Mouse (Mus musculus) heart, embryonic 16.5 days (tissue): ENCODE data around the gene Tprg. TPM values are rescaled to one million over a fixed set of nuclear protein-coding genes. Genes with fewer than 3 reads are reported as not detected.

Experiments
- ATAC-seq: fragments of 200-750 bp; cut with Nextera tagmentation; replicated peaks from 2 replicates; pipeline ENCODE4 v1.8.0; 2017; ENCODE audit warnings: moderate number of reproducible peaks; ENCODE audit not compliant: insufficient read depth, low FRiP score; ENCODE audit errors: extremely low read depth
- H3K27ac ChIP-seq: fragments of 300-500 bp; sonication (generic); 2 replicates; pipeline ENCODE4 v1.5.1; 2014; ENCODE audit warnings: mild to moderate bottlenecking, low read length, control low read depth, moderate library complexity
- H3K27me3 ChIP-seq: fragments of 300-500 bp; sonication (generic); 2 replicates; pipeline ENCODE4 v1.6.1; 2014; ENCODE audit warnings: low read length, mixed read lengths; ENCODE audit not compliant: control insufficient read depth, insufficient read depth
- H3K36me3 ChIP-seq: fragments of 300-500 bp; sonication (generic); 2 replicates; pipeline ENCODE4 v1.6.1; 2014; ENCODE audit not compliant: control insufficient read depth, insufficient read depth
- H3K4me1 ChIP-seq: fragments of 300-500 bp; sonication (generic); 2 replicates; pipeline ENCODE4 v1.6.1; 2014; ENCODE audit warnings: low read length, mixed read lengths; ENCODE audit not compliant: control insufficient read depth, insufficient read depth
- H3K4me2 ChIP-seq: fragments of 300-500 bp; sonication (generic); 2 replicates; pipeline ENCODE4 v1.6.1; 2014; ENCODE audit warnings: low read depth, mild to moderate bottlenecking, control low read depth, low read length
- H3K4me3 ChIP-seq: fragments of 300-500 bp; sonication (generic); 2 replicates; pipeline ENCODE4 v1.5.1; 2014; ENCODE audit warnings: mild to moderate bottlenecking, control low read depth, low read length
- H3K9ac ChIP-seq: fragments of 300-500 bp; sonication (generic); 2 replicates; pipeline ENCODE4 v1.6.1; 2014; ENCODE audit warnings: low read length, control low read depth
- H3K9me3 ChIP-seq: fragments of 300-500 bp; sonication (generic); replicated peaks from 2 replicates; pipeline ENCODE4 v1.6.1; 2016; ENCODE audit warnings: low read length; ENCODE audit not compliant: control insufficient read depth
- WGBS: fragments of 180-500 bp; shearing (Covaris S2); extraction: QIAGEN DNeasy Blood & Tissue Kit; methylation state at CpG from one replicate; pipeline ENCODE4 v1.1.7; 2014; 5-methylcytosine and 5-hydroxymethylcytosine counted together
- polyA plus RNA-seq: library from polyadenylated mRNA; unstranded; fragments of >200 nt; fragmentation: Nextera tagmentation; extraction: Ambion mirVana; gene quantifications from 2 replicates; pipeline ENCODE4 v1.2.1, GENCODE M21; 2015

Gene Tprg
- 0.17 TPM in 1 of 2 replicates, not detected in the other for polyA plus RNA-seq

- no peak within 1 kb of the TSS for H3K4me2 ChIP-seq
- no peaks in the 10 kb centered on the region for H3K36me3 ChIP-seq
- no peaks in the 10 kb centered on the region for H3K9me3 ChIP-seq
- peaks cover 4% of the 10 kb centered on the region; the same call in 1 of the 2 replicates for H3K4me1 ChIP-seq
- ATAC-seq: no peak
- no peak within 1 kb of the TSS for H3K4me3 ChIP-seq
- no peak within 1 kb of the TSS for H3K27ac ChIP-seq
- WGBS: 91% methylated on average over 5 of the region's 5 CpGs
- no peak within 1 kb of the TSS for H3K9ac ChIP-seq
- H3K27me3 ChIP-seq: no peaks in the 10 kb centered on the region
Observed at GRCm38 (mm10) chr16:25286517-25286916, at the start of gene Tprg. Gene Tprg, plus strand, starts transcription at chr16:25286817.

- H3K4me3 ChIP-seq: no peak overlapping the region
- H3K36me3 ChIP-seq: no peaks in the 10 kb centered on the region
- no peak overlapping the region for H3K9ac ChIP-seq
- H3K27ac ChIP-seq: no peak overlapping the region
- WGBS: 63% methylated on average over 11 of the region's 11 CpGs
- H3K9me3 ChIP-seq: no peaks in the 10 kb centered on the region
- ATAC-seq: no peak
- no peak overlapping the region for H3K4me2 ChIP-seq
- no peaks in the 10 kb centered on the region for H3K27me3 ChIP-seq
- no peaks in the 10 kb centered on the region for H3K4me1 ChIP-seq
Observed at GRCm38 (mm10) chr16:25238274-25239050, 48.2 kb upstream of the Tprg start.

GRCm38 (mm10) chr16:25248889-25249288, 37.7 kb upstream of the Tprg start:
- no peak overlapping the region for H3K4me3 ChIP-seq
- no peak overlapping the region for H3K27ac ChIP-seq
- no peak for ATAC-seq
- no peak overlapping the region for H3K4me2 ChIP-seq
- no peaks in the 10 kb centered on the region for H3K27me3 ChIP-seq
- H3K4me1 ChIP-seq: peaks cover 6% of the 10 kb centered on the region; the same call in 1 of the 2 replicates
- H3K36me3 ChIP-seq: no peaks in the 10 kb centered on the region
- no peak overlapping the region for H3K9ac ChIP-seq
- WGBS: 53% methylated on average over 6 of the region's 6 CpGs
- H3K9me3 ChIP-seq: no peaks in the 10 kb centered on the region

GRCm38 (mm10) chr16:25250129-25250749, 36.4 kb upstream of the Tprg start:
- Histone ChIP-seq H3K4me2 (no peak overlapping the region), H3K27me3 (no peaks in the 10 kb centered on the region), H3K27ac (no peak overlapping the region), H3K9me3 (no peaks in the 10 kb centered on the region), H3K4me1 (peaks cover 6% of the 10 kb centered on the region; the same call in 1 of the 2 replicates), H3K36me3 (no peaks in the 10 kb centered on the region), H3K9ac (no peak overlapping the region), H3K4me3 (no peak overlapping the region)
- WGBS: 83% methylated on average over 6 of the region's 6 CpGs
- ATAC-seq: no peak

GRCm38 (mm10) chr16:25251080-25251479, 35.5 kb upstream of the Tprg start:
- no peak for ATAC-seq
- Histone ChIP-seq H3K27ac (no peak overlapping the region), H3K27me3 (no peaks in the 10 kb centered on the region), H3K4me1 (peaks cover 6% of the 10 kb centered on the region; the same call in 1 of the 2 replicates), H3K36me3 (no peaks in the 10 kb centered on the region), H3K9ac (no peak overlapping the region), H3K9me3 (no peaks in the 10 kb centered on the region), H3K4me3 (no peak overlapping the region), H3K4me2 (no peak overlapping the region)
- 84% methylated on average over 9 of the region's 9 CpGs for WGBS

- no peaks in the 10 kb centered on the region for H3K9me3 ChIP-seq
- no peaks in the 10 kb centered on the region for H3K4me1 ChIP-seq
- H3K4me3 ChIP-seq: no peak overlapping the region
- no peaks in the 10 kb centered on the region for H3K36me3 ChIP-seq
- ATAC-seq: no peak
- no peak overlapping the region for H3K9ac ChIP-seq
- no peak overlapping the region for H3K27ac ChIP-seq
- 68% methylated on average over 6 of the region's 6 CpGs for WGBS
- no peak overlapping the region for H3K4me2 ChIP-seq
- no peaks in the 10 kb centered on the region for H3K27me3 ChIP-seq
Observed at GRCm38 (mm10) chr16:25254646-25255045, 32.0 kb upstream of the Tprg start.

GRCm38 (mm10) chr16:25255186-25255585, 31.4 kb upstream of the Tprg start:
- Histone ChIP-seq H3K9ac (no peak overlapping the region), H3K4me1 (no peaks in the 10 kb centered on the region), H3K27ac (no peak overlapping the region), H3K4me3 (no peak overlapping the region), H3K36me3 (no peaks in the 10 kb centered on the region), H3K27me3 (no peaks in the 10 kb centered on the region), H3K9me3 (no peaks in the 10 kb centered on the region), H3K4me2 (no peak overlapping the region)
- ATAC-seq: no peak; the same call in 1 of the 2 replicates
- WGBS: 63% methylated on average over 11 of the region's 11 CpGs

- 78% methylated on average over 8 of the region's 8 CpGs for WGBS
- H3K4me2 ChIP-seq: no peak overlapping the region
- H3K36me3 ChIP-seq: no peaks in the 10 kb centered on the region
- no peak overlapping the region for H3K9ac ChIP-seq
- H3K4me1 ChIP-seq: no peaks in the 10 kb centered on the region
- no peaks in the 10 kb centered on the region for H3K27me3 ChIP-seq
- H3K9me3 ChIP-seq: no peaks in the 10 kb centered on the region
- H3K27ac ChIP-seq: no peak overlapping the region
- no peak for ATAC-seq
- H3K4me3 ChIP-seq: no peak overlapping the region
Observed at GRCm38 (mm10) chr16:25255603-25256260, 30.9 kb upstream of the Tprg start.

- Histone ChIP-seq H3K27me3 (peaks cover 6% of the 10 kb centered on the region; the same call in 1 of the 2 replicates), H3K4me1 (peaks cover 5% of the 10 kb centered on the region; the same call in 1 of the 2 replicates), H3K9me3 (no peaks in the 10 kb centered on the region), H3K4me2 (no peak overlapping the region), H3K9ac (no peak overlapping the region), H3K36me3 (no peaks in the 10 kb centered on the region), H3K4me3 (no peak overlapping the region), H3K27ac (no peak overlapping the region)
- 76% methylated on average over 5 of the region's 5 CpGs for WGBS
- ATAC-seq: no peak
Observed at GRCm38 (mm10) chr16:25262306-25262705, 24.3 kb upstream of the Tprg start.
